Mouse (Mus musculus): ENCODE data around the gene Sh2b2. TPM values are rescaled to one million over a fixed set of nuclear protein-coding genes. Genes with fewer than 3 reads are reported as not detected.

Gene Sh2b2
- total RNA-seq, 1 experiment from 2014 or later = 4.3 TPM

DNA sequence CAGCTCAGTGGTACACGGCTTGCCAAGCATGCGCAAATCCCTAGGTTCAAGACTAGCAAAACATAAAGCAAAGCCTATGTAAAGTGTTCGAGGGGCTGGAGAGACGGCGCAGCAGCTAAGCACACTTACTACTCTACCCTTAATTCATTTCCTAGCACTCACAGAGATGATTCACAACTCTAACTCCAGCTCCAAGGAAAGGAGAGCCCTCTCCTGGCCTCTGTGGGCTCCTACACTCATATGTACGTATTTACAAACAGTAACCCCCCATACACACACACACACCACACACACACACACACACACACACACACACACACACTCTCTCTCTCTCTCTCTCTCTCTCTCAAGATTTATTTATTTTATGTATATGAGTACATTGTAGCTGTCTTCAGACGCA is 62.6 kb downstream of the Sh2b2 start:
- no peak; the same call in 1 of the 2 replicates for ATAC-seq (replicated peaks; ENCODE audit: low read depth, poor library complexity, severe bottlenecking)

- peak; percentile 31; the same call in 1 of the 2 replicates for ATAC-seq (replicated peaks; ENCODE audit: low read depth, poor library complexity, severe bottlenecking)
These were observed 63.5 kb downstream of the Sh2b2 start for GRCm38 (mm10) chr5:136182830-136183229.

GRCm38 (mm10) chr5:136182049-136182448 is 64.3 kb downstream of the Sh2b2 start:
- no peak for ATAC-seq (replicated peaks; ENCODE audit: low read depth, poor library complexity, severe bottlenecking)

DNA sequence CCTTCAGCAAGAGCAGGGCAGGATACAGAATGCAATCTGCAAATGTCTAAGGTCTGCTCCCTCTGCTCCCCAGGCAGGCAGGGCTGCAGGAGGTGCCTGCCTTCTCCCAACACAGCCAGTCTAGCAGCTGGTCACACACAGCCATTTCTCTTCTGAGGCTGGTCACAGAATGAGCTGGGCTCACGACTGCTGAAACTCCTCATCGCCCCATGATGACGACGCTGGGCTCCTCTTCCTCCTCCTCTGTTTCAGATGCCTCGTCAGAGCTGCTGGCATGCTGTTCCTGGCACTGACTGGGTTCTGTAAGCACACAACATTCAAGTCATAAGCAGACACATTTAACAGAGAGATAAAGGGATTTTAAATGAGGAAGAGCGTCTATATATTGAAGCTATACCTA is 65.2 kb downstream of the Sh2b2 start:
- no peak for ATAC-seq (replicated peaks; ENCODE audit: low read depth, poor library complexity, severe bottlenecking)

- ATAC-seq (replicated peaks; ENCODE audit: low read depth, poor library complexity, severe bottlenecking) = peak; percentile 67
These were observed 66.8 kb downstream of the Sh2b2 start for GRCm38 (mm10) chr5:136179594-136179993.

DNA sequence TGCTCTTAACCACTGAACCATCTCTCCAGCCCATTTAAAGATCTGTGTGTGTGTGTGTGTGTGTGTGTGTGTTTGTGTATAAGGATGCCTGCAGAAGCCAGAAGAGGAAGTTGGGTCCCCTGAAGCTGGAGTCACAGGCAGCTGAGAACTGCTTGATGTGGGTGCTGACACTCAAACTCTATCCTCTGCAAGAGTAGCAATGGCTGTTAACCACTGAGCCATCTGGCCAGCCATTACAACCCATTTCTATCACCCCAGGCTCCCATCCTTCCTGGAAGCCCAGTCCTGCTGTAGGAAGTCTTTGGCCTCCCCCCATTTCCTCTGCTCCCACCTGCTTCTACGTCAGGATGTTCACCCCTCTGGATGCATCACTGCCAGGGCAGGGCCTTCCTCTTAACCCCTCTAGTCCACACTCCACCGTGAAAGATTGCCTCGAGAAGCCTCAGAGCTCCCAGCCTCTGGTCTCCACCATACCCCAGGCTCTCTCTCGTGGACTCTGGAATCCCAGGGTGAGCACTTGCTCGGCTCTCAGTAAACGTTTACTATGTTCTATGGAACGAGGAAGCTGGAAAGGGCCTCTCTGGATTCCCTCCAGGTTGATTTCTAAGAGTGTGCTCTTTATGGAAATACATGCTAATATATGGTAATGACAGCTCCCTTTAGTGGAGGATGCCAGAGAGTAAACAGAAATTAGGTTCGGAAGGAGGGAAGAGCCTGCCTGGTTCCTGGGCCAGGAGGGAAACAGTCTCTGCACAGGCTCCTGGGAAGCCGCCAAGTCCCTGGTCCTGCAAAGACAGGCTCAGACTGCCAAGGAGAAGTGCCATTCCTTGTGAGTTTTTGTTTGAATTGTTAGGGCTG is 72.5 kb downstream of the Sh2b2 start:
- ATAC-seq (replicated peaks; ENCODE audit: low read depth, poor library complexity, severe bottlenecking) = peak; percentile 26; the same call in 1 of the 2 replicates

- ATAC-seq (replicated peaks; ENCODE audit: low read depth, poor library complexity, severe bottlenecking) = no peak
These were observed 73.4 kb downstream of the Sh2b2 start for GRCm38 (mm10) chr5:136172939-136173338.

- ATAC-seq (replicated peaks; ENCODE audit: low read depth, poor library complexity, severe bottlenecking) = peak; percentile 45
These were observed 74.7 kb downstream of the Sh2b2 start for GRCm38 (mm10) chr5:136171363-136172341.

GRCm38 (mm10) chr5:136170512-136171362 is 75.6 kb downstream of the Sh2b2 start, which contains the start of gene Orai2:
TSS of gene Orai2 (minus strand) at chr5:136170713.
- peak; percentile 50 for ATAC-seq (replicated peaks; ENCODE audit: low read depth, poor library complexity, severe bottlenecking)

DNA sequence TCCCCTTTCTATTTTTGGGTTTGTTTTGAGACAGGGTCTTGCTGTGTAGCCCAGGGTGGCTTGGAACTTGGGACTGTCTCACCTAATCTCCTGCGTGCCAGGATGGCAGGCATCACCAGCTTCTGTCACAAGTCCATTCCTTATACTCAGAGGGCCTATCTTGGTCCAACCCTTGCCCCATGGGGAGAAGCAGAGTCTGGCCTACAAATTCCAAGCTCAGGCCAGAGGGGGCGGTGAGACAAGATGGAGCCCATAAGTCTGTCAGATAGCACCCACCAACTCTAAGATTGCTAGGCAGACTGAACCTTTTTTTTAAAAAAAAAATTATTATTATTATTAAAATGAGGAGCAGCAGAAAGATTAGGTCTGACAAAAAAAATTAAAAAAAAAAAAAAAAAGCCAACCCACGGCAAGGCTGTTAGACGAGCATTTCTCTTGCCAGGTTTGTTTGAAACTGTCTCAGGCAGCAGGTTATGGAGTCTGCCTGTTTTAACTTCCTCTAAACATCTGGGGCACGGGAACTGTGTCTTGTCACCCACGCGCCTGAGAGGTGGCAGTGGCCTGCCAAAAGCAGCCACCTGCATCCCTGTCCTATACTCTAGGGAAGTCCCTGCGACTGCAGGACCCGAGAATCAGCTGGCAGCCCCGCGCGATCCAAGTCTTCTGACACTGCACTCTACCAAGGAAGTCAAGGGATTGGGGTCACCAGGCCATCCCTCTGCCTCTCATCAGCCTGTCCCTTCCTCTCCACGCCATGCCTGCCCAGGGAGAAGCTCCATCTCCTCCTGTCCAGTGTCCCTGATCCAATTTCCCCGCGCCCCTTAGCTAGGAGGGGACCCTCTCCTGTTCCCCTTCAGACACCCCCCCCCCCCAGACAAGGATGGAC is 76.5 kb downstream of the Sh2b2 start:
- ATAC-seq (replicated peaks; ENCODE audit: low read depth, poor library complexity, severe bottlenecking) = peak; percentile 12

Other genes starting within 250 kb of the Sh2b2 start
- gene Upk3b, start 208.1 kb downstream of the Sh2b2 start, total RNA-seq (2017) = not detected in 2 replicates
- not detected in 2 replicates for gene Upk3bl, start 192.1 kb downstream of the Sh2b2 start, total RNA-seq (2017)
- 23.9 and 35.9 TPM in 2 replicates for gene Rasa4, start 162.6 kb downstream of the Sh2b2 start, total RNA-seq (2017)
- 158 and 163 TPM in 2 replicates for gene Polr2j, start 129.9 kb downstream of the Sh2b2 start, total RNA-seq (2017)
- 48.9 and 57.0 TPM in 2 replicates for gene Lrwd1, start 110.5 kb downstream of the Sh2b2 start, total RNA-seq (2017)
- gene Alkbh4, start 110.4 kb downstream of the Sh2b2 start, total RNA-seq (2017) = 11.8 and 14.3 TPM in 2 replicates
- gene Orai2, start 75.8 kb downstream of the Sh2b2 start, total RNA-seq (2017) = 26.4 and 33.7 TPM in 2 replicates
- 24.2 and 67.2 TPM in 2 replicates for gene Prkrip1, start 47.6 kb downstream of the Sh2b2 start, total RNA-seq (2017)